Mouse (Mus musculus): Measurements from ENCODE around the gene Ehhadh. TPM values are rescaled to one million over a fixed set of nuclear protein-coding genes. Genes with fewer than 3 reads are reported as not detected.

Ehhadh gene
- total and polyA plus RNA-seq, 3 experiments, result 0.93 to 2.9 (median 1.1) TPM

DNA sequence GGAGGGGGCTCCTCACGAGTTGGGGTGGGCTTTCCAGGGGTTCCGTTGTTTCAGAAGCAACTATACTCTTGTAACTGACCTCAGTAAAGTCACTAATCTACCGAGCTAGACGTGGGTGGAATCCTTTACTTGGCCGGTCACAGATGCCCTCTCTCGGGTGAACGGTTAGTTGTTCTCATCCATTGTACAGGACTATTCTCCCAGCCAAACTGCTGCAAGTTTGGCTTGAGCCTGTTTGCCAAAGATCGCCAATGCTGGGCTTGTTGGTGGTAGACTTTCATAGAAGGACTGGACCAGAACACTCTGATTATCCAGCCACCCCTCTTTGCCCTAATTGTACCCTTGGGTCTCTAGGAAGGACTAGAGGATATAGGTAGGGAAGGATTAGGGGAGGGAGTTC, 1.3 kb downstream of the Ehhadh start:
- in situ Hi-C loops (cut with MboI; ENCODE audit: low pct_ligation_motif_present, low pct_unique_long_range_greater_than_20kb, low sequenced_read_pairs), result no loop called here
- no peak for TF ChIP-seq RCOR1 (conservative IDR thresholded peaks at IDR 0.05; ENCODE audit: low read depth, low read length)
- TF ChIP-seq TBP (conservative IDR thresholded peaks at IDR 0.05; ENCODE audit: low read depth, low read length), result no peak
- no peak for TF ChIP-seq ZMIZ1 (IDR thresholded peaks at IDR 0.05; ENCODE audit: low read depth, low read length)
- no peak for TF ChIP-seq JUND (conservative IDR thresholded peaks at IDR 0.05; ENCODE audit: low read depth, low read length)
- TF ChIP-seq NRF1 (IDR thresholded peaks at IDR 0.05; ENCODE audit: low read depth, low read length), result no peak
- TF ChIP-seq MAFK (IDR thresholded peaks at IDR 0.05; ENCODE audit: insufficient replicate concordance, low read length), result no peak
- Histone ChIP-seq H3K79me2 (replicated peaks; ENCODE audit: control insufficient read depth, extremely low read depth, insufficient read depth, poor library complexity, severe bottlenecking) (no peaks in the 10 kb centered on the region), H3K9me3 (replicated peaks; ENCODE audit: low read length) (no peaks in the 10 kb centered on the region), H3K4me2 (ENCODE audit: insufficient read depth, low read depth, poor library complexity, severe bottlenecking) (no peak overlapping the region), H3K4me3 (replicated peaks in 1 of 3; ENCODE audit: low read depth in 2 of 3, low read length in 2 of 3, poor library complexity in 1 of 3) (no peak overlapping the region), H3K27me3 (replicated peaks) (no peaks in the 10 kb centered on the region), H3K4me1 (ENCODE audit: control insufficient read depth in 1 of 2, insufficient read depth in 2 of 2) (peaks cover 0 to 14% of the 10 kb centered on the region in 2 experiments; a peak in 2 of 4 replicates), H3K36me3 (replicated peaks in 1 of 2; ENCODE audit: control insufficient read depth in 1 of 2, insufficient read depth in 1 of 2, low read length in 1 of 2) (no peaks in the 10 kb centered on the region), H3K27ac (ENCODE audit: insufficient read depth, low read depth) (no peak overlapping the region), H3K9ac (ENCODE audit: insufficient read depth, low read depth) (no peak overlapping the region)
- no peak for DNase-seq (ENCODE audit: extremely low read depth)
- dilution Hi-C loops (cut with MboI; ENCODE audit: extremely low pct_ligation_motif_present, extremely low pct_unique_long_range_greater_than_20kb, low sequenced_read_pairs), result no loop called here

DNA sequence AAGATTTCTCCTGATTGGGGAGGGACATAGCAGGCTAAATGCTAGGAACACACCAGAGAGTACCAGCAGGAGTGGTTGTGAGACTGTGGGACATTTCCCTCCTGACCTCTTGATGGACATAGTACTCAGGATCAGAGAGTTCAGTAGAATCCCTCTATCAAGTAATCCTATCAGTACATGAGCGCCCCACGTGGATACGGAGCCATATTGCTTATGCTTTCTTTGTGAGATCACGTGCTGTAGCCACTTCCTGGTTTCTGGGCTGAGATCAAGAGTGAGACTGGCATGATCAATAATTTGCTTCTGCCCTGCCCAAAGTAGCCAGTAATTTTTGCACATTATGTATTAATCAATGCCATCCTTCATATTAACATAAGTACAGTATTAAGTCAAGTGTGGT, 2.6 kb downstream of the Ehhadh start:
- Histone ChIP-seq H3K27ac (ENCODE audit: insufficient read depth, low read depth) (no peak overlapping the region), H3K9me3 (replicated peaks; ENCODE audit: low read length) (no peaks in the 10 kb centered on the region), H3K36me3 (replicated peaks in 1 of 2; ENCODE audit: control insufficient read depth in 1 of 2, insufficient read depth in 1 of 2, low read length in 1 of 2) (no peaks in the 10 kb centered on the region), H3K9ac (ENCODE audit: insufficient read depth, low read depth) (no peak overlapping the region), H3K4me1 (ENCODE audit: control insufficient read depth in 1 of 2, insufficient read depth in 2 of 2) (peaks cover 0 to 6% of the 10 kb centered on the region in 2 experiments; a peak in 2 of 4 replicates), H3K4me3 (replicated peaks in 1 of 3; ENCODE audit: low read depth in 2 of 3, low read length in 2 of 3, poor library complexity in 1 of 3) (no peak overlapping the region), H3K4me2 (ENCODE audit: insufficient read depth, low read depth, poor library complexity, severe bottlenecking) (no peak overlapping the region), H3K79me2 (replicated peaks; ENCODE audit: control insufficient read depth, extremely low read depth, insufficient read depth, poor library complexity, severe bottlenecking) (no peaks in the 10 kb centered on the region), H3K27me3 (replicated peaks) (no peaks in the 10 kb centered on the region)
- dilution Hi-C loops (cut with MboI; ENCODE audit: extremely low pct_ligation_motif_present, extremely low pct_unique_long_range_greater_than_20kb, low sequenced_read_pairs), result no loop called here
- DNase-seq (ENCODE audit: extremely low read depth), result no peak
- in situ Hi-C loops (cut with MboI; ENCODE audit: low pct_ligation_motif_present, low pct_unique_long_range_greater_than_20kb, low sequenced_read_pairs), result no loop called here
- TF ChIP-seq ZKSCAN1 (IDR thresholded peaks at IDR 0.05; ENCODE audit: borderline replicate concordance, low read depth, low read length) (no peak), ETS1 (conservative IDR thresholded peaks at IDR 0.05; ENCODE audit: low read depth, low read length) (no peak), GABPA (IDR thresholded peaks at IDR 0.05; ENCODE audit: insufficient replicate concordance, low read depth, low read length) (no peak), HCFC1 (IDR thresholded peaks at IDR 0.05; ENCODE audit: low read depth, low read length) (no peak), ELF1 (IDR thresholded peaks at IDR 0.05; ENCODE audit: low read depth, low read length) (peak; percentile 70), CHD1 (IDR thresholded peaks at IDR 0.05; ENCODE audit: low read depth, low read length) (no peak)

DNA sequence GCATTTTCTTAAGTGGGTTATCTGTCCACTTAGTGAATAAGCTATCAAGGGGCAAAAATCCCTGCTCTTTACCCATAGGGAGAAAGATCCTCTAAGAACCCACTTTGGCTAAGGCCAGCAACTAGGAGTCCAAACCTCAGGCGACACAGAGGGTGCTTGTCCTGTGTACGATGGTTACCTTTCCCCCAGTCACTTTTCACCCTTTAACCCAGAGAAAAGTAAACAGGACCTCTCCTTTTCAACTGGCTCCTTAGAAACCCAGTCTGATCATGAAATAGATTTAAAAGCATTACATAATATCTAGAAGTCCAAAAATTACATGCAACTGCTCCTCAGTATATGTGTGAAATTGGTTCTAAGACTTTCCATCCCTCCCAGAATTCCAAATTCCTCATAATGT, 4.8 kb downstream of the Ehhadh start:
- H3K4me3 ChIP-seq (replicated peaks in 1 of 3; ENCODE audit: low read depth in 2 of 3, low read length in 2 of 3, poor library complexity in 1 of 3), result no peak overlapping the region
- no peaks in the 10 kb centered on the region for H3K27me3 ChIP-seq (replicated peaks)
- peaks cover 0 to 6% of the 10 kb centered on the region in 2 experiments; a peak in 2 of 4 replicates for H3K4me1 ChIP-seq (ENCODE audit: control insufficient read depth in 1 of 2, insufficient read depth in 2 of 2)
- dilution Hi-C loops (cut with MboI; ENCODE audit: extremely low pct_ligation_motif_present, extremely low pct_unique_long_range_greater_than_20kb, low sequenced_read_pairs) (no loop called here), in situ Hi-C loops (cut with MboI; ENCODE audit: low pct_ligation_motif_present, low pct_unique_long_range_greater_than_20kb, low sequenced_read_pairs) (no loop called here)
- no peaks in the 10 kb centered on the region for H3K9me3 ChIP-seq (replicated peaks; ENCODE audit: low read length)
- no peak overlapping the region for H3K27ac ChIP-seq (ENCODE audit: insufficient read depth, low read depth)
- H3K79me2 ChIP-seq (replicated peaks; ENCODE audit: control insufficient read depth, extremely low read depth, insufficient read depth, poor library complexity, severe bottlenecking), result no peaks in the 10 kb centered on the region
- no peak overlapping the region for H3K4me2 ChIP-seq (ENCODE audit: insufficient read depth, low read depth, poor library complexity, severe bottlenecking)
- TF ChIP-seq MYC (IDR thresholded peaks at IDR 0.05; ENCODE audit: low read depth, low read length) (no peak), MAFK (IDR thresholded peaks at IDR 0.05; ENCODE audit: insufficient replicate concordance, low read length) (no peak), E2F4 (IDR thresholded peaks at IDR 0.05; ENCODE audit: insufficient replicate concordance, low read depth, low read length) (no peak), EP300 (IDR thresholded peaks at IDR 0.05; ENCODE audit: low read length) (no peak), NELFE (IDR thresholded peaks at IDR 0.05; ENCODE audit: low read depth, low read length) (no peak), ETS1 (conservative IDR thresholded peaks at IDR 0.05; ENCODE audit: low read depth, low read length) (no peak), IRF4 (IDR thresholded peaks at IDR 0.05; ENCODE audit: low read depth, low read length) (no peak), SIN3A (IDR thresholded peaks at IDR 0.05; ENCODE audit: low read length) (no peak), CHD1 (IDR thresholded peaks at IDR 0.05; ENCODE audit: low read depth, low read length) (no peak), USF2 (conservative IDR thresholded peaks at IDR 0.05; ENCODE audit: low read depth, low read length) (no peak), HCFC1 (IDR thresholded peaks at IDR 0.05; ENCODE audit: low read depth, low read length) (no peak), USF1 (IDR thresholded peaks at IDR 0.05; ENCODE audit: low read depth, low read length) (no peak), CHD2 (IDR thresholded peaks at IDR 0.05; ENCODE audit: low read length) (no peak), SMC3 (IDR thresholded peaks at IDR 0.05; ENCODE audit: low read depth, low read length) (no peak), RCOR1 (conservative IDR thresholded peaks at IDR 0.05; ENCODE audit: low read depth, low read length) (no peak), KAT2A (IDR thresholded peaks at IDR 0.05; ENCODE audit: insufficient replicate concordance, low read length) (no peak), CTCF (conservative IDR thresholded peaks at IDR 0.05 in 1 of 2, IDR thresholded peaks at IDR 0.05 in 1 of 2; ENCODE audit: low read depth in 2 of 2, low read length in 2 of 2) (no peak), UBTF (IDR thresholded peaks at IDR 0.05; ENCODE audit: low read depth, low read length) (no peak), ELF1 (IDR thresholded peaks at IDR 0.05; ENCODE audit: low read depth, low read length) (no peak), MXI1 (IDR thresholded peaks at IDR 0.05; ENCODE audit: low read depth, low read length) (no peak)
- no peak for DNase-seq (ENCODE audit: extremely low read depth)
- H3K36me3 ChIP-seq (replicated peaks in 1 of 2; ENCODE audit: control insufficient read depth in 1 of 2, insufficient read depth in 1 of 2, low read length in 1 of 2), result no peaks in the 10 kb centered on the region
- H3K9ac ChIP-seq (ENCODE audit: insufficient read depth, low read depth), result no peak overlapping the region
